Mouse (Mus musculus) gastrocnemius, adult 8-10 months (tissue): Measurements from ENCODE around the gene Brca2. TPM values are rescaled to one million over a fixed set of nuclear protein-coding genes. Genes with fewer than 3 reads are reported as not detected.

ENCODE experiments used
- DNase-seq, 2 experiments: peaks; one replicate each; pipeline ENCODE4 v3.0.0; 2022; ENCODE audit warnings: low spot score in 2 of 2
- total RNA-seq, 4 experiments: library from RNA; stranded (reverse); gene quantifications; 2 replicates each; pipeline ENCODE4 v1.2.4; 2022

Gene Brca2
- total RNA-seq, 4 experiments from 2014 or later = 1.3 to 2.0 (median 1.5) TPM

DNA sequence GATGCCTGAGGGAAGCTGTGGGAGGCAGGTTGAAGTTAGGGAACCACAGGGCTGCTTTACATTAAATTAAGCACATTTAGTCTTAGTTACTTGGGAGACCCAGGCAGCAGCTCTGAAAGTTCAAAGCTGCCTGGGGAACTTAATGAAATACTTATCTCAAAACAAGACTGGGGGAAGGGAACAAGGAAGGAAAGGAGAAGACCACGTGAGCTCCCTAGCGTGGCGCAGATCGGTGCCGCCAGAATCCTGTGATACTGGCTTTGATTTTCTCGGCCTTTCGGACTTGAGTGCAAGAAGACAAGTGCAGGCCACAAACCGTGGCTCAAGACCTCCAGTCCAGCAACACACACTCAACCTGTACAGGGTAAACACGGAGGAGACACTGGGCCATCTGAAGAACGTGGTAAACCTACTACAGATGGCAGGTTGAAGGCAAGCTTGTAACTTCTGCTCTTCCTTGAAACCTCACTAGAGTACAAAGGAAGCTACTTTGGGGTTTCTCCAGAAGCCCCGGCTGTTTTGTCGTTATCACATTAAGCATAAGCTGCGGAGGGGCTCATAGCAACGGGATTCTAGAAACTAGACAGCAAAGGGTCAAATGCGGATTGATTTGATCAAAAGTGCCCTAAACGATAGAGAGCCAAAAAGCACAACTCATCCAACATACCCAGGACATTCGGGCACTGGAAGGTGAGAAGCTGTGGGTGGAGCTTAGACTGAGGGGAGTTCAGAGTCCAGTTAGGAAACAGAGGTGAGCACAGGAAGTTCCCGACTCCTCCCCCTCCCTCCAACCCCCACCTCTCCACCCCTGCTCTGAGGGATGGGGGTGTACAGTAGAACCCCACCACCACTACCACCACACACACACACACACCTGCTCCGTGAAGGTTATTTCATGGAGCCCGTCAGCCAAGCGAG, 76.0 kb downstream of the Brca2 start:
- no peak for DNase-seq

DNA sequence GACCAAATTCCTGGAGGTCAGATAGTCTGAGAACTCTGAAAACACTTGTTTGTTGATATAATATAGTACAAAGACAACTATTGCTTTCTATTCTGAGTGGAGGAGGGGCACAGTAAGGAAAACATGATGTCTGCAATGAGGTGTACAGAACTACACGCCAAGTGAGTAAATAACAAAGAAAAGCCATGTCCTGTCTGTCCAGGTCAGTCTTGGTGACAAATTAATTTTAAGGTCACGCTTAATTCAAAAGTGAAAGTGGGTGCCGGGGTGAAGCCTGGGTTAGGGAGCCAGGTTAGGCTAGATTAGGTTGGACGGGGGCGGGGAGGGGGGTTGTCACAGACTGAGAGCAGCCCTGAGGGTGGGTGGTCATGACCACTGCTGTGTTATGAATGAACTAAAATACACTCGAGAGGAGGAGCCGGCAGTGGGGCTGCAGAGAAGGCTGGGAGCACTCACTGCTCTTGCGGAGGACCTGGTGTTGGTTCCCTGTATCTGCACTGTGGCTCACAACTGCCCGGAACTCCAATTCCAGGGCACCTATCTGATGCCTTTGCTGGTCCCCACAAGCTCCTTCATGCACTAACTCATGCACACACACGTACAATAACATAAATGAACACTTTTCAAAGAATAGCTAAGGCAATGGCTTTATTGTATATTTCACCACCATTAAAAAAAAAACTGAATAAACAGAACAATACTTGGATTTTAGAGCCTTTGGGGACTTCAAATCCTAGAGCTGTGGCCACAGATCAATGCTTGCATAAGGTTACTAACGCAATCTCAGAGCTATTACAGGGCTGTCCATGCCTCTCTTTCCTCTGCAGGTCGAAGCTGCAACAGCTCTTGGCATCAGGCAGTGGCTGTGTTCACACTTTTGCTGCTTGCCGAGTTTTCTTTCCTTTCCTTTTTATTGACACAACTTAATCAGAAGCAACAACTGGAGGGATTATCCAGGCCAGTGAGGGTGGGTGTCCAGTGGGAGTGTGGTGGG, 77.2 kb downstream of the Brca2 start:
- no peak for DNase-seq

DNA sequence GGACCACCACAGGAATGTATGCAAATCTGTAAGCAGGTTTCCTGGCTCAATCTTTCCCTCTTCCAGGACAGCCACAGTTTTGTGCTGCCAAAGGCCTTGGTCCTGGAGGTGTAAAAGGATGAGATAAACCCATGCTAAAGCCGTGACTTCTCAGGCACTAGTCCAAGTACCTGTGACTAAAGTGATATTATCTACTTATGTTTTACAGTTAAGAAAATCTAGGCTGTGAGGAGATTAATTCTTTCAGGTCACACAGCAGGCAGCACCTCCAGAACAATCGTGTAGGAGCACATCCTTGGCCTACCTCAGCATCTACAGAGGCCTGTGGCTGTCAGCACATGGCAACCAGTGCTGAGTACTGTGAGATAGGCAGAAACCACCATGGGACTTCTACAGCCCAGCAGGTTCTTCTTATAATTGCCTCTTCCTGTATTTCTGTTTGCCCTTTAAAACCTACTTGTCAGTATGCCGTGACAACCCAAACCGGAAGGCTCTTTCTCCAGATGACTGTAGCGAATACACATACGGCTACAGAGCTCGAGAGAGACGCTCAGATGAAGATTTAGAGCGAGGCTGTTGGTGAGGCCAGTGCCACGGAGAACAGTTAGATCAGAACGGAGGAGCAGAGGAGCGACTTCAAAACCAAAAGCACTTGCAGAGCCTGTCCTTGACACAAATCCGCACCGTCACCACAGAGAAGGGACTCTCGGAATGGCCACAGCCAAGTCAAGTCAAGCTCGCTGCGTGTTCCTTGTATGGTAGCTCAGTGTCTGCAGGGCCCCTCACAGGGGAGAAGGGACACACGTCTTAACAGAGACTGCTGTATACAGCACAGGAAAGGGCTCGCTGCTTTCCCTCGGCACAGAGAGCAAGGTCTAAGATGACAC, 78.4 kb downstream of the Brca2 start:
- DNase-seq = no peak

DNA sequence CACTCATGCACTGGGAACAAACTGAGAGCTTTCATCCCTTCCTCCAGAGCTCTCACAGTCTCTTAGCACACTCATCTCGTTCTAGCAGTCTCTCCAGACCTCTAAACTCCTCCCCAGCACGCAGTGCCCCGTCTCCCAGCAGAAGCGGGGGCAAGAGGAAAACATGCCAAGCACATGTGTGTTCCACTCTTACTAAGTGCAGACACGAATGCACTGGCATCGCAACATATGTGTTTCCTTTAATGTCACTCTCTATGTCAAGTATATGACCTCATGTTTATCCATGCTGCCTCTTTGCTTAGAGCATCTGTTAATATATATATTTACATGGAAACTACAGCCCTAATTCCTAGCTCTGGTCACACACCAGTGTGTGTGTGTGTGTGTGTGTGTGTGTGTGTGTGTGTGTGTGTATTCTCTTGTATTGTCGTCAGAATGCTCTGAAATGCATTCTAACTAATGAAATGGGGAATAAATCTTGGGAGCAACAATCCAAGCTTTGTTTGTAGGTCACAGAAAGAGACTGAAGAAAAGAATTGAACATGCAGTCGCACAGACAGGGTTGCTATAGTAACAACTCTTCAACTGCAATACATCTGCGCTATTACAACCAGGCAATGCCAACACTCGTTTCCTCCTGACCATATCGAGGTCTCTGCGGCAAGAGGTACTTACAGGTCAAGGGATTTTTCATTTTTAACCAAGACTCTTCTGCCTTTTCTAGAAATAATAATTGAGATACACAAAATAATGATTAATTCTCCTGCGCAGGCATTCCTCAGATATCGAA, 79.2 kb downstream of the Brca2 start:
- DNase-seq = no peak

DNA sequence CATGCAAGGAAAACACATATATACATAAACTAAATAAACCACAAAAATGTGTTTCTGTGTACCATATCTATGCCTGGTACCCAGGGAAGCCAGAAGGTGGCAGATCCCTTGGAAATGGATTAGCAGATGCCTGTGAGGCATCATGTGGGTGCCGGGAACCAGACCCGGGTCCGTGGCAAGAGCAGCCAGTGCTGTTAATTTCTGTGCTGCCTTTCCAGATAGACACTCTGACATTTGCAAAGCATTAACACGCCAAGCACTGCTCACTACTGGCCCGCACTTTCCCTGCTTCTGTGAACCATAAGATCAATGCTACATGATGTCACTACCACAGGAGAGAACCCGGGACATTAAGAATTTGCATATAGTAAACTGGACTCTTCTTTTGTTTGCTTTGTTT, 83.7 kb downstream of the Brca2 start:
- DNase-seq = no peak

DNA sequence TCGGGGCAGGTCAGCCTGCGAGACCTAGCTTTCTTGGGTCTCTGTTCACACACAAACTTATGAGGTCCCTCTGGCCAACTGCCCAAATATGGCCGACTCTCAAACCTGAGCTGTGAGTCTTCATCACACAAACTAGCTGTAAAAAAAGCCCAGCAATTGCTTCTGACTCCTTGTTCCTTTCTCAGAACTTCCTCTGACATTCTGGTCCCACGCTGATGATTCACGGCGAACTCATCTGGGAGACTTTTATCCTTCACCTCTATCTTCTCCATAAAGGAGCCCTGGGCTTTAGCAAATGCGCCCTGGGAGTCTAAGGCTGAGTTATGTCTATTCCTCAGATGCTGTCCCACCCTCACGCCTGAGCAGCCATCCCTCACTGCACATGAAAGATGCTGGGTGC, 85.2 kb downstream of the Brca2 start:
- DNase-seq = no peak

DNA sequence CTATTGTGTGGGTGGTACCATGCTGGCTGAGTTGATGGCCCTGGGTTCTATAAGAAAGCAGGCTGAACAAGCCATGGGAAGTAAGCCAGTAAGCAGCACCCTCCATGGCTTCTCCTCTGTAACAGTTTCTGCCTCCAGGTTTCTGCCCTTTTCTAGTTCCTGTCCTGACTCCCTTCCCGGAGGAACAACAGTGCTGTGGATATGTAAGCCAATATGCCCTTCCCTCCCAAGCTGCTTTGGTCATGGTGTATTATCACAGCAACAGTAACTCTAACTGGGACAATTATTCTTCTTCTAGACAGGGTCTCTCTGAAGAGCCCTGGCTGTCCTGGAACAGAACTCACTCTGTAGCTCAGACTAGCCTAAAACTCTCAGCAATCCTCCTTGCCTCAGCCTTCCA, 88.7 kb downstream of the Brca2 start:
- no peak for DNase-seq

DNA sequence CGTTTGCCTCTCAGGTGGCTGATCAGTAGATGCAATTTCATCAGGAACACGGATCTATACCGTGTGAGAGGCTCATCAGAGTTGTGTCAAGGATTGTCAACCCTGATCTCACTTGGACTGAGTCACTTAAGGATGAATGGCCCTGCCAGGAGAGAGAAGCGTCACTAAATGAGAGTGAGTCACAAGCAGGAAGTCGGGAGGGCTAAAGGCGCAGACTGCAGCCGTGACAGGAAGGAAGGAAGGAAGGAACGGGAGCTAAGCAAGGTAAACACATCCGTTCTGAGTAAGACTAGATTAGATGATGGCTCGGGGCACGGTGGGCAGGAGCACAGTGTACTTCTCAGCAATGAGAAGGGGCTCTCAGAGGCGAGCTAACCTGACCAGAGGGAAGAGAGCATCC, 89.3 kb downstream of the Brca2 start:
- no peak for DNase-seq

DNA sequence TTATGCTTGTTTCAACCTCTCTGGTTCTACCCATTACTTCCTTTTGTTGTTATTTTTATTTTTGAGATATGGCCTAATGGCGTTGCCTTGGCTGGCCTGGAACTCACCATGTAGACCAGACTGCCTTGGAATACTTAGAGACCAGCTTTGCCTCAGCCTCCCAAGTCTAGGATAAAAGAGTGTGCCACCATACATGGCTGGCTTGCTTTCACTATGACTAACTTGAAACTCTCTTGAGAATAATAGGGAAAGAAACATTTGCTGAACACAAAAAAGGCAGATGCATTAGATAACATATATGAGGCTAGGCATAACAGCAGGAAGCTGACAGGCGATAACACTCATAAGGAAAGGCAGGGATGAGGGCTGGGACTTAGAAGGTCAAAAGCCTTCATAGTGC, 91.6 kb downstream of the Brca2 start:
- no peak for DNase-seq

DNA sequence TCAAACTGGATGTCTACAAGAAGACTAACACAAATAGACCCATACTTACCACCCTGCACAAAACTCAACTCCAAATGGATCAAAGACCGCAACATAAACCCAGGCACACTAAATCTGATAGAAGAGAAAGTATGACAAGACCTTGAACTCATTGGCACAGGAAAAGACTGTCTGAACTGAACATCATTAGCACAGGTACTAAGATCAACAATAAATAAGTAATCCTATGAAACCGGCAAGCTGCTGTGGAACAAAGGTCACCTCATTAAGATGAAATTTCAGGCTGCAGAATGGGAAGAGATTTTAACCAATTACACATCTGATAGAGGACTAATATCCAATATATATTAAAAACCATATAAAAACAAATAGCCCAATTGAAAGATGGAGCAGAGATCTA, 93.8 kb downstream of the Brca2 start:
- DNase-seq = no peak

DNA sequence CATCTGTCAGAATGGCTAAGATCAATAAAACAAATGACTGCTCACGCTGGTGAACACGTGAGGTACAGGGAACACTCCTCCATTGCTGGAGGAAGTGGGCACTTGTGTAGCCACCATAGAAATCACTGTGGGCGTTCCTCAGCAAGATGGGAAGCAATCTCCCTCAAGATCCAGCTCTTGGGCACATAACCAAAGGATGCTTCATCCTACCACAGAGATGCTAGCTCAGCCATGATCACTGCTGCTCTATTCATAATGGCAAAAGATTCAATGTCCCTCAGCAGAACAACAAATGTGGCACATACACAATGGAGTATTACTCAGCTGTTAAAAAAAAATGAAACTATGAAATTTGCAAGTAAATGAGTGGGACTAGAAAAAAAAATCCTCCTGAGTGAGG, 94.3 kb downstream of the Brca2 start:
- DNase-seq = no peak

DNA sequence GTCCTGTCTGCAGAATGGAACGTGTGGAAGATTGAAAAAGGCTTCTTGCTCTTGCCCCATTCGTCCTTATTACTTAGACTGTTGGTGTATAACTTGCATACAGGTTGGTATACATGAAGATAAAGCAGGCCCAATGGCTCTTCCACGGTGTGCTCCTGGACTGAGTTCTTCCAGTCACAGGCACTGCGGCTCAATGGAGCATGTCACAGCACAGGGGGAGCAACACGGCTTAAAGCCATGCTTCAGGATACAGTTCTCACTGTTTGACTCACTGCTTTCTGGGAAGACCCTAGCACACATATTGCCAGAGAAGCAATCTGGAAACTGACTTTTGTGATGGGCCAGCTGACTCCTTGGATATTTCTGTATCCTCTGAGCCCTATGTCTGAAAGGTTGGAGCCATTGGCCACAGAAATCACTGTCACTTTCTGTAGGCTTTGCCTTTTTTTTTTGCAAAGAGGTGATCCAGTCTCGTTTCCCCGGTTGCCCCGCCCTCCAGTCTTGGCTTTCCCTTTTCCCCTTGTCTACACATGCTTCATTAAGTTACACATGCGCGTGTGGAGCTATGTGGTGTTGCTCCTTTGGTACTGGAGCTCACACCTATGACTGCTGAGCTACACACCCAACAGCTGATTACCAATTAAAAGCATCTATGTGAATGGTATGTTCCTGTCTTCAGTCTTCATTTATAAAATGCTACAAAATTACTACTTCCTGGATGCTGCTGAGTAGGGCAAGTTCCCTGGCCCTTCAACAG, 96.3 kb downstream of the Brca2 start:
- no peak for DNase-seq

Other genes with a start within 250 kb of the Brca2 start
- not detected for gene Zar1l, start 4.5 kb upstream of the Brca2 start, total RNA-seq
- gene N4bp2l1, start 74.6 kb downstream of the Brca2 start, total RNA-seq = 1 to 10 TPM; 2.2 to 3.1 (median 2.5) TPM
- gene N4bp2l2, start 143.6 kb downstream of the Brca2 start, total RNA-seq = 10 to 100 TPM; 22.3 to 30.2 (median 28.4) TPM
- gene Pds5b, start 151.1 kb downstream of the Brca2 start, total RNA-seq = 10 to 100 TPM; 21.0 to 24.1 (median 22.8) TPM